Mouse (Mus musculus): ENCODE measurements around the gene Olfr319. TPM values are rescaled to one million over a fixed set of nuclear protein-coding genes. Genes with fewer than 3 reads are reported as not detected.
"Not testable (repeated sequence)": the region's sequence is repeated elsewhere in the genome, so short reads cannot be mapped to it uniquely, and the experiment has no call there.

Olfr319 gene
- not detected in 2 replicates for polyA plus RNA-seq (2016; fragmentation: Nextera tagmentation; extraction: Ambion mirVana)

DNA sequence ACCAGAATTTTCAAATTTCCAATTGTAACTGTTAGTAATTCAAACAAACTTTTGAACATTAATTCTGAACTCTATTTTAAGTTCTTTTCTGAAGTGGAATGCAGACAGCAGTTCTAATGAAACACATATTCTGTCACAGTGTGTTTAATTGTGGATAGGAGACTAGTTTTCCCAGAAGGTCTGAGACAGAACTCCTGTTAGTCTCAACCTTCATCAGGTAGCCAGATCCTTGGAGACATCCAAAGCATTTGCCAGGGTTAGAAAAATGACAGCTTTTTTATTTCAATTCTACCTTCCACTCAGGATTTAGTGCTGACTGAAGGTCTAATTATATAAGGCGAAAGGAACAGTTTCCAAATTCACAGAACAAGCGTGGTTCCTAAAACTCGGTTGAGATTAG, at the start of gene Olfr319:
Gene Olfr319, plus strand, starts transcription at position 301 of the 400 bp plus-strand sequence.
- H3K4me3 ChIP-seq = no peak within 1 kb of the TSS
- 59% methylated on average over 3 of the region's 3 CpGs for WGBS (ENCODE audit: insufficient replicate concordance)

GRCm38 (mm10) chr11:58655151-58655550, 43.8 kb upstream of the Olfr319 start:
- Histone ChIP-seq H3K9me3 (replicated peaks) (no peaks in the 10 kb centered on the region), H3K27me3 (replicated peaks) (peaks cover 5% of the 10 kb centered on the region; the same call in 1 of the 2 replicates), H3K9ac (no peak overlapping the region), H3K4me2 (no peak overlapping the region), H3K4me3 (no peak overlapping the region), H3K27ac (no peak overlapping the region), H3K4me1 (no peaks in the 10 kb centered on the region), H3K36me3 (peaks cover 31% of the 10 kb centered on the region)
- WGBS (ENCODE audit: insufficient replicate concordance) = 89% methylated on average over 3 of the region's 3 CpGs
- ATAC-seq = no peak

More for the DNA sequence above, at the start of gene Olfr319:
- Histone ChIP-seq H3K4me1 (no peaks in the 10 kb centered on the region), H3K27ac (no peak within 1 kb of the TSS), H3K27me3 (replicated peaks) (no peaks in the 10 kb centered on the region), H3K9me3 (replicated peaks) (peaks cover 10% of the 10 kb centered on the region), H3K4me2 (no peak within 1 kb of the TSS), H3K36me3 (no peaks in the 10 kb centered on the region), H3K9ac (no peak within 1 kb of the TSS)
- ATAC-seq = no peak

DNA sequence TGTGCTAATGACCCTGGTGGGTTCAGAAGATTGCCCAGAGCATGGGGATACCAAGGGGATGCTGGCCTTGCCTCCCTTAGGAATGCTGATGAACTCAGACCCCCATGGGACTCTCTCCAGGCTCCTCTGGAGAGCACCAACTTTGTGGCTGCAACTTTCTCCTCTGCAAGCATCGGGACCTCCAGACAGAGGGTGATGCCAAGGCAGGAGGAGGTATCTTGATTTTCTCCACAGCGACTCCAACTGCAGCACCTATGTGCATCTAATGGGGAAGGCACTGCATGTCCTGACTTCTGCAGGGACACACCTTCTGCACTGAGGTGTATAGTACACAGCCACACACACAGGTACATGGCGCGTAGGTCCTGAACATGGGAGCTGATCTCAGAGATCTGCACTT, 40.4 kb upstream of the Olfr319 start, which contains the start of gene Olfr322:
Gene Olfr322, plus strand, starts transcription at position 187 of the 400 bp plus-strand sequence.
- 75% methylated on average over 4 of the region's 4 CpGs for WGBS (ENCODE audit: insufficient replicate concordance)
- ATAC-seq = no peak
- Histone ChIP-seq H3K9ac (no peak within 1 kb of the TSS), H3K4me2 (no peak within 1 kb of the TSS), H3K4me3 (no peak within 1 kb of the TSS), H3K4me1 (no peaks in the 10 kb centered on the region), H3K27ac (no peak within 1 kb of the TSS), H3K9me3 (replicated peaks) (no peaks in the 10 kb centered on the region), H3K27me3 (replicated peaks) (peaks cover 5% of the 10 kb centered on the region; the same call in 1 of the 2 replicates), H3K36me3 (no peaks in the 10 kb centered on the region)

DNA sequence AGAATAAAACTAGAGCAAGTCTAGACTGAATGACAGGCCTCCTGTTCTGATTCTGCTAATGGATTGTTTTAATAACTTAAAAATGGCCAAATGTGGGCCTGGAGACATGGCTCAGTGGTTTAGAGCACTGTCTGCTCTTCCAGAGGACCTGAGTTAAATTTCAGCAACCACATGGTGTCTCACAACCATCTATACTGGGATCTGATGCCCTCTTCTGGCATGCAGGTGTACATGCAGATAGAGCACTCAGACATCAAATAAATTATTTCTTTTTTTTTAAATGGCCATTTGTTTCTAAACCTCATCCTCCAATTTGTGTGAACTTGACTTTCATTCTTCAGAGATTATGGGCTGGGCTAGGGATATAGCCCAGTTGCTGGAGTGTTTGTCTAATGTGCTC, 29.7 kb upstream of the Olfr319 start:
- Histone ChIP-seq H3K36me3 (no peaks in the 10 kb centered on the region), H3K4me1 (no peaks in the 10 kb centered on the region), H3K27me3 (replicated peaks) (no peaks in the 10 kb centered on the region), H3K4me3 (no peak overlapping the region), H3K9me3 (replicated peaks) (no peaks in the 10 kb centered on the region), H3K9ac (no peak overlapping the region), H3K27ac (no peak overlapping the region), H3K4me2 (no peak overlapping the region)
- ATAC-seq = no peak

GRCm38 (mm10) chr11:58671825-58672224, 27.1 kb upstream of the Olfr319 start:
- H3K27me3 ChIP-seq (replicated peaks) = no peaks in the 10 kb centered on the region
- no peak overlapping the region for H3K27ac ChIP-seq
- H3K4me1 ChIP-seq = no peaks in the 10 kb centered on the region
- H3K36me3 ChIP-seq = no peaks in the 10 kb centered on the region
- H3K4me3 ChIP-seq = no peak overlapping the region
- ATAC-seq = no peak
- 37% methylated on average over 4 of the region's 4 CpGs for WGBS (ENCODE audit: insufficient replicate concordance)
- no peak overlapping the region for H3K9ac ChIP-seq
- H3K4me2 ChIP-seq = no peak overlapping the region
- H3K9me3 ChIP-seq (replicated peaks) = no peaks in the 10 kb centered on the region

GRCm38 (mm10) chr11:58680799-58681198, 18.2 kb upstream of the Olfr319 start, which contains the start of gene Olfr320:
TSS of gene Olfr320 (plus strand) at chr11:58681099.
- Histone ChIP-seq H3K27me3 (replicated peaks) (no peaks in the 10 kb centered on the region), H3K9me3 (replicated peaks) (no peaks in the 10 kb centered on the region), H3K4me1 (no peaks in the 10 kb centered on the region), H3K4me3 (no peak within 1 kb of the TSS), H3K9ac (no peak within 1 kb of the TSS), H3K36me3 (no peaks in the 10 kb centered on the region), H3K27ac (no peak within 1 kb of the TSS), H3K4me2 (no peak within 1 kb of the TSS)
- ATAC-seq = no peak
- WGBS (ENCODE audit: insufficient replicate concordance) = 53% methylated on average over 1 of the region's 1 CpGs

DNA sequence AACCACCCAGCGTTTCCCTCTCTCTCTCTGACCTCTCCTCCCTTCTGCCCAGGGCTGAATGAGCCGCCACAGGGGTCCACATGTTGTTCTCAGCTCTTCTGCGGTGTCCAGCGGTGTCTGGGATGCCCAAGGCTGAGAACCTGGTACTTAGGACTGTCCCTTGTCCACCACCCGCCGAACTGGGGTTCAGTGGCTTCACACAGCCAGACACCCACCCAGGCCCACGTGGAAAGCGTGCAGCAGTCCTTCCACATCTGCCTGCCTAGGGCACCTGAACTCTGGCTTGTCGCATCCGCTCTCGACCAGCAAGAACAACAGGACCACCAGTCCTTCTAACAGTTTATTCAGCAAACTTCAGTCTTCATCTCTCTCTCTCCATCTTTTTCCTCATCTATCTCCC, 10.1 kb downstream of the Olfr319 start:
- no peak overlapping the region for H3K9ac ChIP-seq
- ATAC-seq = no peak
- H3K27me3 ChIP-seq (replicated peaks) = no peaks in the 10 kb centered on the region
- no peak overlapping the region for H3K4me3 ChIP-seq
- H3K36me3 ChIP-seq = no peaks in the 10 kb centered on the region
- H3K4me1 ChIP-seq = no peaks in the 10 kb centered on the region
- no peak overlapping the region for H3K4me2 ChIP-seq
- H3K9me3 ChIP-seq (replicated peaks) = no peaks in the 10 kb centered on the region
- no peak overlapping the region for H3K27ac ChIP-seq
- WGBS (ENCODE audit: insufficient replicate concordance) = 60% methylated on average over 11 of the region's 11 CpGs

DNA sequence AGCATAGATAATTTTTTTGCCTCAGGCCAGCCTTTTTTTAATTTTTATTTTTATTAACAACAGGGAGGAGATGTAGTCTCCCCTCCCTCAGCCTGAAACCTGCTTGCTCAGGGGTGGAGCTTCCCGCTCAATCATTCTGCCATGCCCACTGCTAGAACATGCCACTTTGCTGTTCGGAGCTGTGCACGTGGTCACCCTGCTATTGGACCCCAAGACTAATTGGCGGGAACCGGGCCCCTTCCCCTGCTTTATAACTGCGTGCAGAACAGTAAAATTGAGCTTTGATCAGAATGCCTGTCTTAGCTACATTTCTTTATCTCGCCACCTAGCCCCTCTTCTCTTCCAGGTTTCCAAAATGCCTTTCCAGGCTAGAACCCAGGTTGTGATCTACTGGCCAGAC, 18.8 kb downstream of the Olfr319 start:
- H3K9ac ChIP-seq; H3K36me3 ChIP-seq; ATAC-seq; H3K4me3 ChIP-seq; H3K27me3 ChIP-seq (replicated peaks); H3K9me3 ChIP-seq (replicated peaks); H3K27ac ChIP-seq; H3K4me1 ChIP-seq; H3K4me2 ChIP-seq: not testable (repeated sequence)
- 78% methylated on average over 7 of the region's 7 CpGs for WGBS (ENCODE audit: insufficient replicate concordance)

- no peak overlapping the region for H3K27ac ChIP-seq
- no peaks in the 10 kb centered on the region for H3K36me3 ChIP-seq
- no peaks in the 10 kb centered on the region for H3K4me1 ChIP-seq
- 67% methylated on average over 4 of the region's 4 CpGs for WGBS (ENCODE audit: insufficient replicate concordance)
- ATAC-seq = no peak
- H3K4me2 ChIP-seq = no peak overlapping the region
- H3K9me3 ChIP-seq (replicated peaks) = no peaks in the 10 kb centered on the region
- no peaks in the 10 kb centered on the region for H3K27me3 ChIP-seq (replicated peaks)
- no peak overlapping the region for H3K9ac ChIP-seq
- H3K4me3 ChIP-seq = no peak overlapping the region
Measured at GRCm38 (mm10) chr11:58719701-58720100, 20.7 kb downstream of the Olfr319 start.

- Histone ChIP-seq H3K4me3 (no peak within 1 kb of the TSS), H3K27me3 (replicated peaks) (no peaks in the 10 kb centered on the region), H3K9ac (no peak within 1 kb of the TSS), H3K4me1 (no peaks in the 10 kb centered on the region), H3K4me2 (no peak within 1 kb of the TSS), H3K9me3 (replicated peaks) (no peaks in the 10 kb centered on the region), H3K36me3 (no peaks in the 10 kb centered on the region), H3K27ac (no peak within 1 kb of the TSS)
- no peak for ATAC-seq
Measured at GRCm38 (mm10) chr11:58723914-58724313, 25.0 kb downstream of the Olfr319 start, which contains the start of gene Olfr318. TSS of gene Olfr318 (minus strand) at chr11:58724014.

DNA sequence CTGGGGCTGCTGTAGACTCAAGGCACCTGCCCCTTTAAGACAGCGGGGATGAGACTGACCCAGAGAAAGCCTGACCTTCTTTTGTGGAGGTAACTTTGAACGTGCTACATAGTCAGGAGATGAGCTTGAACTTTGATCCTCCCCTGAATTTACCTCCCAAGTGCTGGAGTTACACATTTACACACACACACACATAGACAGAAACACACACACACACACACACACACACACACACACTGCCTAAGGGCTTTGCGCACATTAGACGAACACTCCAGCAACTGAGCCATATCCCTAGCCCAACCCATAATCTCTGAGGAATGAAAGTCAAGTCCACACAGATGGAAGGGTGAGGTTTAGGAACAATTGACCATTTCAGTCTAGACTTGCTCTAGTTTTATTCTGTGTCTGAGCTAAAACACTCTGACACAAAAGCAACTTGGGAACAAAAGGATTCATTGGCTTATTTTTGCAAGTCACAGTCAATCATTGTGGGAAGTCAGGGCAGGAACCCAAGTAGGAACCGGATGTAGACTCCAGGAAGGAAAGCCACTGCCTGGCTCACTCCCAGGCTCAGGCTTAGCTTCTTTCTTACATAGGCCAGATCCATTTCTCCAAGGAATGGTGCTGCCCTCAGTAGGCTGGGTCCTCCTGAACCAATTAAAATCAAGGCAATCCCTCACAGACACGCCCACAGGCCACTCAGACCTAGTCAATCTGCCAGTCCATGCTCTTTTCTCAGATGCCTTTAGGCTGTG, 29.1 kb downstream of the Olfr319 start:
- not testable (repeated sequence) for H3K36me3 ChIP-seq; H3K27me3 ChIP-seq (replicated peaks); H3K9ac ChIP-seq; H3K4me3 ChIP-seq; H3K9me3 ChIP-seq (replicated peaks); H3K4me2 ChIP-seq; H3K4me1 ChIP-seq; H3K27ac ChIP-seq; ATAC-seq
- 69% methylated on average over 6 of the region's 6 CpGs for WGBS (ENCODE audit: insufficient replicate concordance)

- Histone ChIP-seq H3K4me1 (no peaks in the 10 kb centered on the region), H3K27me3 (replicated peaks) (no peaks in the 10 kb centered on the region), H3K9ac (no peak overlapping the region), H3K4me3 (no peak overlapping the region), H3K4me2 (no peak overlapping the region), H3K9me3 (replicated peaks) (no peaks in the 10 kb centered on the region), H3K27ac (no peak overlapping the region), H3K36me3 (no peaks in the 10 kb centered on the region)
- WGBS (ENCODE audit: insufficient replicate concordance) = 48% methylated on average over 3 of the region's 3 CpGs
- no peak for ATAC-seq
Measured at GRCm38 (mm10) chr11:58733372-58733771, 34.4 kb downstream of the Olfr319 start.

GRCm38 (mm10) chr11:58738792-58739262, 39.9 kb downstream of the Olfr319 start, which contains the start of gene Olfr317:
TSS of gene Olfr317 (minus strand) at chr11:58739212.
- ATAC-seq = no peak
- no peaks in the 10 kb centered on the region for H3K36me3 ChIP-seq
- H3K9ac ChIP-seq = no peak within 1 kb of the TSS
- no peaks in the 10 kb centered on the region for H3K4me1 ChIP-seq
- H3K9me3 ChIP-seq (replicated peaks) = no peaks in the 10 kb centered on the region
- WGBS (ENCODE audit: insufficient replicate concordance) = 50% methylated on average over 4 of the region's 4 CpGs
- no peak within 1 kb of the TSS for H3K4me2 ChIP-seq
- H3K27me3 ChIP-seq (replicated peaks) = no peaks in the 10 kb centered on the region
- H3K4me3 ChIP-seq = no peak within 1 kb of the TSS
- no peak within 1 kb of the TSS for H3K27ac ChIP-seq

Measured in liver, embryonic 12.5 days (tissue).